Mouse (Mus musculus) gonadal fat pad, adult 2 months (tissue): ENCODE data around the gene Pi4k2a. TPM values are rescaled to one million over a fixed set of nuclear protein-coding genes. Genes with fewer than 3 reads are reported as not detected.
"Not testable (repeated sequence)": the region's sequence is repeated elsewhere in the genome, so short reads cannot be mapped to it uniquely, and the experiment has no call there.

Experiments
- DNase-seq: peaks from one replicate; pipeline ENCODE4 v3.0.0-alpha.2; 2012; ENCODE audit warnings: low read depth
- polyA plus RNA-seq: library from polyadenylated mRNA; depleted of rRNA; stranded (reverse); fragments of >200 nt; gene quantifications from 2 replicates; pipeline ENCODE4 v1.2.3, GENCODE M21; 2012

The Pi4k2a gene
- polyA plus RNA-seq, 1 experiment = 40.1 TPM

- no peak for DNase-seq
Measured at GRCm38 (mm10) chr19:42080469-42080868, 9.8 kb upstream of the Pi4k2a start.

- DNase-seq = not testable (repeated sequence)
Measured at GRCm38 (mm10) chr19:42081613-42082012, 8.7 kb upstream of the Pi4k2a start.

- no peak for DNase-seq
Measured at GRCm38 (mm10) chr19:42085690-42086089, 4.6 kb upstream of the Pi4k2a start.

GRCm38 (mm10) chr19:42086166-42086565 lies 4.1 kb upstream of the Pi4k2a start, which contains the start of gene Morn4:
TSS of gene Morn4 (minus strand) at chr19:42086357.
- no peak for DNase-seq

GRCm38 (mm10) chr19:42089103-42089747 lies 1.0 kb upstream of the Pi4k2a start:
- DNase-seq = no peak

- DNase-seq = no peak
Measured at GRCm38 (mm10) chr19:42090637-42091141, 419 bp downstream of the Pi4k2a start.

GRCm38 (mm10) chr19:42099406-42099805 lies 9.1 kb downstream of the Pi4k2a start:
- no peak for DNase-seq

- DNase-seq = no peak
Measured at GRCm38 (mm10) chr19:42104681-42105080, 14.4 kb downstream of the Pi4k2a start.

- DNase-seq = no peak
Measured at GRCm38 (mm10) chr19:42115783-42116335, 25.6 kb downstream of the Pi4k2a start.

GRCm38 (mm10) chr19:42118142-42118541 lies 27.9 kb downstream of the Pi4k2a start:
- no peak for DNase-seq

GRCm38 (mm10) chr19:42118596-42118995 lies 28.3 kb downstream of the Pi4k2a start:
- DNase-seq = no peak

- no peak for DNase-seq
Measured at GRCm38 (mm10) chr19:42120451-42120850, 30.2 kb downstream of the Pi4k2a start.

- DNase-seq = no peak
Measured at GRCm38 (mm10) chr19:42124684-42125083, 34.4 kb downstream of the Pi4k2a start.

- no peak for DNase-seq
Measured at GRCm38 (mm10) chr19:42125501-42126218, 35.4 kb downstream of the Pi4k2a start.

GRCm38 (mm10) chr19:42126219-42126605 lies 35.9 kb downstream of the Pi4k2a start:
- no peak for DNase-seq

GRCm38 (mm10) chr19:42127024-42127423 lies 36.8 kb downstream of the Pi4k2a start:
- no peak for DNase-seq

GRCm38 (mm10) chr19:42128052-42128740 lies 37.9 kb downstream of the Pi4k2a start:
- no peak for DNase-seq

- no peak for DNase-seq
Measured at GRCm38 (mm10) chr19:42128787-42129508, 38.7 kb downstream of the Pi4k2a start, which contains the start of gene Avpi1. TSS of gene Avpi1 (minus strand) at chr19:42129059.

GRCm38 (mm10) chr19:42129509-42130293 lies 39.4 kb downstream of the Pi4k2a start:
- no peak for DNase-seq

- DNase-seq = no peak
Measured at GRCm38 (mm10) chr19:42130294-42130606, 40.0 kb downstream of the Pi4k2a start.

- no peak for DNase-seq
Measured at GRCm38 (mm10) chr19:42131101-42131500, 40.8 kb downstream of the Pi4k2a start.
